Mouse (Mus musculus): ENCODE data around the gene Cntln. TPM values are rescaled to one million over a fixed set of nuclear protein-coding genes. Genes with fewer than 3 reads are reported as not detected.

Cntln gene
- polyA plus RNA-seq, 1 experiment from 2014 or later: 5.6 TPM

DNA sequence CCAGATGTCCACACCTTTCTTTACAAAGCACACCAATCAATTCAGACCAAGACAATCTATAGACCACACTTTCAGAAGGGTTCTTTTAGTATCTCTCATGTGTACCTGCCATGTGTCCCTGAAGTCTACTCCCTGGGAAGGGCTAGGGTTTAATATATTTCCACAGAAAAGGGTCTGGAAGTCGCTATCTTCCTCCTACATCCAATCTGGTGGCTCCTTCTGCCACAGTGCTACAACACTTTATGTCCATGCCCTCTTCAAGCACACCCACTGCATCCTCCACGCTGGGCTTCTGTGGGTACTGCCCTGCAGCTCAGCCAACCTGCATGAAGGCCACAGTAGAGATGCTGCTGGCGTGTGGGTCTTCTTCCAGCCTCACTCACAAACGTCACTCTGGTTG lies 291.4 kb downstream of the Cntln start:
- no peak for ATAC-seq (ENCODE audit: low FRiP score)
- no peaks in the 10 kb centered on the region for H3K4me1 ChIP-seq (replicated peaks)
- 91% methylated on average over 4 of the region's 4 CpGs for WGBS

GRCm38 (mm10) chr4:85178394-85179051 lies 294.4 kb downstream of the Cntln start:
- no peak for ATAC-seq (ENCODE audit: low FRiP score)
- WGBS: 81% methylated on average over 9 of the region's 9 CpGs
- Histone ChIP-seq H3K27ac (no peak overlapping the region; the same call in 1 of the 2 replicates), H3K4me3 (no peak overlapping the region), H3K4me1 (replicated peaks) (no peaks in the 10 kb centered on the region), H3K9me3 (no peaks in the 10 kb centered on the region), H3K36me3 (no peaks in the 10 kb centered on the region), H3K4me2 (no peak overlapping the region), H3K9ac (no peak overlapping the region), H3K27me3 (no peaks in the 10 kb centered on the region)

More for the DNA sequence above, 291.4 kb downstream of the Cntln start:
- Histone ChIP-seq H3K9me3 (no peaks in the 10 kb centered on the region), H3K4me2 (no peak overlapping the region), H3K27ac (no peak overlapping the region), H3K9ac (no peak overlapping the region), H3K36me3 (no peaks in the 10 kb centered on the region), H3K27me3 (no peaks in the 10 kb centered on the region), H3K4me3 (no peak overlapping the region)

Other genes starting within 250 kb of the Cntln start
- gene Bnc2, start 209.0 kb upstream of the Cntln start, polyA plus RNA-seq (2015; fragmentation: Nextera tagmentation; extraction: Ambion mirVana): 11.0 and 15.6 TPM in 2 replicates